14 mouse cellular contexts compared by ENCODE assay signal in genomic region chr3:104792360-104793270, GRCm38 (mm10). TPM values are rescaled to one million over a fixed set of nuclear protein-coding genes. Genes with fewer than 3 reads are reported as not detected.
DNase-seq lines count a peak whose midpoint lies in the region; ATAC-seq and TF ChIP-seq lines count a peak whose summit lies in the region.
"Had no signal": no experiment of that assay in that cellular context is flagged by ENCODE, and none has a peak within 500 bp of the region (broad histone marks: within the 10 kb centered on the region; RNA-seq: fewer than 3 reads in every experiment).

No protein-coding gene starts in this region.

- no peak for TF ChIP-seq CTCF in heart, postnatal 0 days (IDR thresholded peaks at IDR 0.05; ENCODE audit: low read depth)
- no peak for TF ChIP-seq CTCF in forebrain, postnatal 0 days (IDR thresholded peaks at IDR 0.05; ENCODE audit: low read depth)

- peak overlapping the region; percentile 48 for H3K4me2 ChIP-seq in heart, embryonic 13.5 days
- no peak overlapping the region for H3K4me2 ChIP-seq in midbrain, embryonic 11.5 days
- no peak overlapping the region for H3K4me2 ChIP-seq in midbrain, embryonic 15.5 days
- H3K4me2 ChIP-seq in heart, postnatal 0 days (ENCODE audit: low read depth, low read length), result no peak overlapping the region
- H3K4me2 ChIP-seq in forebrain, postnatal 0 days (ENCODE audit: low read depth), result no peak overlapping the region
- H3K4me2 ChIP-seq: midbrain, embryonic 12.5 days had no signal

- 53% methylated on average over 15 of the region's 15 CpGs for WGBS in heart, embryonic 13.5 days
- 76% methylated on average over 15 of the region's 15 CpGs for WGBS in midbrain, embryonic 11.5 days
- 77% methylated on average over 15 of the region's 15 CpGs for WGBS in midbrain, embryonic 15.5 days
- 51% methylated on average over 15 of the region's 15 CpGs for WGBS in heart, postnatal 0 days
- WGBS in forebrain, postnatal 0 days, result 81% methylated on average over 15 of the region's 15 CpGs

- no peak for ATAC-seq in heart, embryonic 13.5 days (ENCODE audit: extremely low read depth, insufficient number of reproducible peaks, low FRiP score, low TSS enrichment)
- no peak for ATAC-seq in midbrain, embryonic 11.5 days (ENCODE audit: low FRiP score)
- no peak for ATAC-seq in midbrain, embryonic 15.5 days (replicated peaks)
- no peak for ATAC-seq in heart, postnatal 0 days (ENCODE audit: insufficient read depth, low read depth)
- no peak for ATAC-seq in forebrain, postnatal 0 days
- ATAC-seq: CD4-positive, CD25-positive, alpha-beta regulatory T cell, adult 4 months had no signal

- peaks cover 80% of the 10 kb centered on the region for H3K4me1 ChIP-seq in heart, embryonic 13.5 days
- peaks cover 24% of the 10 kb centered on the region for H3K4me1 ChIP-seq in midbrain, embryonic 11.5 days (ENCODE audit: control insufficient read depth, insufficient read depth, low read length)
- peaks cover 16% of the 10 kb centered on the region for H3K4me1 ChIP-seq in midbrain, embryonic 15.5 days
- peaks cover 38% of the 10 kb centered on the region for H3K4me1 ChIP-seq in heart, postnatal 0 days (ENCODE audit: control insufficient read depth, insufficient read depth)
- 0 out of 2 replicates have a peak, but pooled peaks cover 3% of the 10 kb centered on the region for H3K4me1 ChIP-seq in forebrain, postnatal 0 days (ENCODE audit: insufficient read depth)

- no peak overlapping the region for H3K4me3 ChIP-seq in heart, embryonic 13.5 days
- H3K4me3 ChIP-seq in midbrain, embryonic 11.5 days (ENCODE audit: low read depth, low read length), result no peak overlapping the region
- no peak overlapping the region for H3K4me3 ChIP-seq in midbrain, embryonic 15.5 days
- H3K4me3 ChIP-seq in heart, postnatal 0 days (ENCODE audit: low read depth, low read length), result no peak overlapping the region
- no peak overlapping the region for H3K4me3 ChIP-seq in forebrain, postnatal 0 days (ENCODE audit: low read depth, low read length)
- H3K4me3 ChIP-seq: midbrain, embryonic 12.5 days; neural tube, embryonic 15.5 days had no signal

- H3K36me3 ChIP-seq in heart, embryonic 13.5 days, result peaks cover 61% of the 10 kb centered on the region
- H3K36me3 ChIP-seq in midbrain, embryonic 11.5 days (ENCODE audit: control insufficient read depth, insufficient read depth, low read length), result no peaks in the 10 kb centered on the region
- H3K36me3 ChIP-seq in midbrain, embryonic 15.5 days (replicated peaks), result no peaks in the 10 kb centered on the region
- peaks cover 31% of the 10 kb centered on the region for H3K36me3 ChIP-seq in heart, postnatal 0 days (replicated peaks; ENCODE audit: control insufficient read depth, insufficient read depth, low read length)
- H3K36me3 ChIP-seq in forebrain, postnatal 0 days (ENCODE audit: insufficient read depth), result peaks cover 8% of the 10 kb centered on the region; the same call in 1 of the 2 replicates
- H3K36me3 ChIP-seq: midbrain, embryonic 12.5 days had no signal

- no peak for TF ChIP-seq EP300 in heart, postnatal 0 days (IDR thresholded peaks at IDR 0.05; ENCODE audit: low read depth)

- peak overlapping the region; percentile 70 for H3K9ac ChIP-seq in heart, embryonic 13.5 days
- no peak overlapping the region for H3K9ac ChIP-seq in midbrain, embryonic 11.5 days (ENCODE audit: low read length)
- no peak overlapping the region for H3K9ac ChIP-seq in midbrain, embryonic 15.5 days
- no peak overlapping the region for H3K9ac ChIP-seq in heart, postnatal 0 days (replicated peaks; ENCODE audit: low read depth, low read length)
- H3K9ac ChIP-seq in forebrain, postnatal 0 days, result no peak overlapping the region
- H3K9ac ChIP-seq: midbrain, embryonic 12.5 days; neural tube, embryonic 15.5 days had no signal

- no peaks in the 10 kb centered on the region for H3K27me3 ChIP-seq in heart, embryonic 13.5 days (replicated peaks)
- peaks cover 5% of the 10 kb centered on the region; the same call in 1 of the 2 replicates for H3K27me3 ChIP-seq in midbrain, embryonic 11.5 days (ENCODE audit: control insufficient read depth, insufficient read depth, low read length)
- H3K27me3 ChIP-seq in midbrain, embryonic 15.5 days (replicated peaks), result peaks cover 20% of the 10 kb centered on the region
- H3K27me3 ChIP-seq in heart, postnatal 0 days (ENCODE audit: control insufficient read depth, insufficient read depth, low read length), result no peaks in the 10 kb centered on the region
- peaks cover 6% of the 10 kb centered on the region for H3K27me3 ChIP-seq in forebrain, postnatal 0 days (ENCODE audit: insufficient read depth, low read length)

- H3K27ac ChIP-seq in heart, embryonic 13.5 days (replicated peaks), result peak overlapping the region; percentile 96
- H3K27ac ChIP-seq in midbrain, embryonic 11.5 days (ENCODE audit: low read depth, low read length), result no peak overlapping the region
- no peak overlapping the region for H3K27ac ChIP-seq in midbrain, embryonic 15.5 days
- H3K27ac ChIP-seq in heart, postnatal 0 days (ENCODE audit: low read depth), result 0 out of 2 replicates have a peak overlapping the region, but pooled peaks have one; percentile 79
- H3K27ac ChIP-seq in forebrain, postnatal 0 days (ENCODE audit: low read depth, low read length), result no peak overlapping the region

- no peaks in the 10 kb centered on the region for H3K9me3 ChIP-seq in heart, embryonic 13.5 days
- no peaks in the 10 kb centered on the region for H3K9me3 ChIP-seq in midbrain, embryonic 11.5 days (ENCODE audit: control insufficient read depth, low read length)
- H3K9me3 ChIP-seq in midbrain, embryonic 15.5 days, result no peaks in the 10 kb centered on the region
- H3K9me3 ChIP-seq in heart, postnatal 0 days (replicated peaks; ENCODE audit: control insufficient read depth, low read length), result no peaks in the 10 kb centered on the region
- H3K9me3 ChIP-seq in forebrain, postnatal 0 days (ENCODE audit: low read length), result no peaks in the 10 kb centered on the region
- H3K9me3 ChIP-seq: midbrain, embryonic 12.5 days; neural tube, embryonic 15.5 days had no signal

- intact Hi-C loops in heart, postnatal 36 days (cut with DNase I), result no loop called here

- no peak for DNase-seq in heart, postnatal 36 days
- peak; percentile 69 for DNase-seq in midbrain, embryonic 11.5 days (ENCODE audit: low spot score, missing footprints)
- DNase-seq in heart, postnatal 0 days (ENCODE audit: low spot score), result no peak
- peak; percentile 65 for DNase-seq in yolk sac, embryonic 10.5 days (ENCODE audit: low spot score)
- no peak for DNase-seq in forebrain, postnatal 0 days
- DNase-seq: adrenal gland, adult 2 months; cerebellum, postnatal 10 days; kidney, postnatal 14 days; thymus, postnatal 14 days had no signal

RNA-seq across cellular contexts. Expression of gene Rhoc, which starts 4.4 kb away (rescaled TPM):
- 192 and 225 TPM in 2 replicates for polyA plus RNA-seq in heart, embryonic 13.5 days (2015; fragmentation: Nextera tagmentation; extraction: Ambion mirVana)
- 100 to 1,000 TPM in 1 of 2 experiments, 10 to 100 TPM in 1; 93.1 to 100 TPM for total RNA-seq in heart, postnatal 36 days (2021)
- polyA plus RNA-seq in midbrain, embryonic 11.5 days (2014; fragmentation: Nextera tagmentation; extraction: Ambion mirVana), result 78.2 and 82.0 TPM in 2 replicates
- polyA plus RNA-seq in midbrain, embryonic 15.5 days (2015; fragmentation: Nextera tagmentation; extraction: Ambion mirVana), result 43.8 and 46.0 TPM in 2 replicates
- 165 and 170 TPM in 2 replicates for total RNA-seq in heart, postnatal 0 days (2014; rRNA removed; ENCODE audit: low replicate concordance)
- 165 and 170 TPM in 2 replicates for polyA plus RNA-seq in heart, postnatal 0 days (2015; fragmentation: Nextera tagmentation; extraction: Ambion mirVana)
- total RNA-seq in forebrain, postnatal 0 days (2014; rRNA removed), result 38.0 and 42.7 TPM in 2 replicates
- 42.5 and 45.1 TPM in 2 replicates for polyA plus RNA-seq in forebrain, postnatal 0 days (2015; fragmentation: Nextera tagmentation; extraction: Ambion mirVana)

RNA-seq across cellular contexts. Expression of gene Fam19a3, which starts 11.0 kb away (rescaled TPM):
- 0.96 and 1.0 TPM in 2 replicates for polyA plus RNA-seq in heart, embryonic 13.5 days (2015; fragmentation: Nextera tagmentation; extraction: Ambion mirVana)
- 1 to 10 TPM; 2.2 to 2.4 TPM for total RNA-seq in heart, postnatal 36 days (2021)
- not detected in 2 replicates for polyA plus RNA-seq in midbrain, embryonic 11.5 days (2014; fragmentation: Nextera tagmentation; extraction: Ambion mirVana)
- 0.05 and 0.10 TPM in 2 replicates for polyA plus RNA-seq in midbrain, embryonic 15.5 days (2015; fragmentation: Nextera tagmentation; extraction: Ambion mirVana)
- total RNA-seq in heart, postnatal 0 days (2014; rRNA removed; ENCODE audit: low replicate concordance), result 0.77 and 1.1 TPM in 2 replicates
- 1.1 TPM in 2 replicates for polyA plus RNA-seq in heart, postnatal 0 days (2015; fragmentation: Nextera tagmentation; extraction: Ambion mirVana)
- 0.08 and 0.10 TPM in 2 replicates for total RNA-seq in forebrain, postnatal 0 days (2014; rRNA removed)
- 0.05 and 0.18 TPM in 2 replicates for polyA plus RNA-seq in forebrain, postnatal 0 days (2015; fragmentation: Nextera tagmentation; extraction: Ambion mirVana)
- polyA plus RNA-seq: midbrain, embryonic 12.5 days had no signal

RNA-seq across cellular contexts. Expression of gene Ppm1j, which starts 11.8 kb away (rescaled TPM):
- 36.6 and 38.7 TPM in 2 replicates for polyA plus RNA-seq in heart, embryonic 13.5 days (2015; fragmentation: Nextera tagmentation; extraction: Ambion mirVana)
- total RNA-seq in heart, postnatal 36 days (2021), result 10 to 100 TPM; 24.0 to 26.2 TPM
- 0.44 and 0.97 TPM in 2 replicates for polyA plus RNA-seq in midbrain, embryonic 11.5 days (2014; fragmentation: Nextera tagmentation; extraction: Ambion mirVana)
- polyA plus RNA-seq in midbrain, embryonic 15.5 days (2015; fragmentation: Nextera tagmentation; extraction: Ambion mirVana), result 0.59 and 0.93 TPM in 2 replicates
- total RNA-seq in heart, postnatal 0 days (2014; rRNA removed; ENCODE audit: low replicate concordance), result 49.4 and 84.0 TPM in 2 replicates
- 59.0 and 67.8 TPM in 2 replicates for polyA plus RNA-seq in heart, postnatal 0 days (2015; fragmentation: Nextera tagmentation; extraction: Ambion mirVana)
- 2.5 and 2.6 TPM in 2 replicates for total RNA-seq in forebrain, postnatal 0 days (2014; rRNA removed)
- polyA plus RNA-seq in forebrain, postnatal 0 days (2015; fragmentation: Nextera tagmentation; extraction: Ambion mirVana), result 2.0 TPM in 2 replicates

RNA-seq across cellular contexts. Expression of gene Mov10, which starts 25.7 kb away (rescaled TPM):
- 37.1 and 47.6 TPM in 2 replicates for polyA plus RNA-seq in heart, embryonic 13.5 days (2015; fragmentation: Nextera tagmentation; extraction: Ambion mirVana)
- total RNA-seq in heart, postnatal 36 days (2021), result 1 to 10 TPM; 4.8 to 8.0 TPM
- polyA plus RNA-seq in midbrain, embryonic 11.5 days (2014; fragmentation: Nextera tagmentation; extraction: Ambion mirVana), result 9.5 and 9.9 TPM in 2 replicates
- polyA plus RNA-seq in midbrain, embryonic 15.5 days (2015; fragmentation: Nextera tagmentation; extraction: Ambion mirVana), result 9.7 and 10.6 TPM in 2 replicates
- total RNA-seq in heart, postnatal 0 days (2014; rRNA removed; ENCODE audit: low replicate concordance), result 19.9 and 20.2 TPM in 2 replicates
- polyA plus RNA-seq in heart, postnatal 0 days (2015; fragmentation: Nextera tagmentation; extraction: Ambion mirVana), result 13.2 and 14.0 TPM in 2 replicates
- 3.9 and 7.7 TPM in 2 replicates for total RNA-seq in forebrain, postnatal 0 days (2014; rRNA removed)
- 3.9 and 4.6 TPM in 2 replicates for polyA plus RNA-seq in forebrain, postnatal 0 days (2015; fragmentation: Nextera tagmentation; extraction: Ambion mirVana)

Comparison
In these comparisons a context has a peak if more than half of its experiments do, and no peak if none do; other contexts are left out.
1. H3K27ac ChIP-seq: peak in heart, embryonic 13.5 days (single experiment) and heart, postnatal 0 days (single experiment); none in midbrain, embryonic 11.5 days (single experiment), midbrain, embryonic 15.5 days (single experiment) and forebrain, postnatal 0 days (single experiment).
2. DNase-seq: peak in midbrain, embryonic 11.5 days (single experiment) and yolk sac, embryonic 10.5 days (single experiment); none in heart, postnatal 36 days (0 of 2), heart, postnatal 0 days (single experiment) and forebrain, postnatal 0 days (single experiment).
3. RNA of gene Ppm1j, which starts 11.8 kb away (polyA plus RNA-seq): 59.0 to 67.8 TPM in heart, postnatal 0 days and 36.6 to 38.7 TPM in heart, embryonic 13.5 days; 2.0 TPM in forebrain, postnatal 0 days, 0.44 to 0.97 TPM in midbrain, embryonic 11.5 days and 0.59 to 0.93 TPM in midbrain, embryonic 15.5 days; every median in the first group is over 10 times any median in the second.